Mouse (Mus musculus): Measurements from ENCODE around the gene Ccdc142. TPM values are rescaled to one million over a fixed set of nuclear protein-coding genes. Genes with fewer than 3 reads are reported as not detected.

Ccdc142 gene
- polyA plus RNA-seq, 1 experiment = 1.2 TPM

- Histone ChIP-seq H3K36me3 (ENCODE audit: control insufficient read depth, insufficient read depth) (no peaks in the 10 kb centered on the region), H3K4me3 (no peak overlapping the region), H3K79me2 (ENCODE audit: control insufficient read depth, insufficient read depth) (peaks cover 30% of the 10 kb centered on the region), H3K27me3 (ENCODE audit: control insufficient read depth, insufficient read depth, insufficient read length) (no peaks in the 10 kb centered on the region), H3K4me2 (ENCODE audit: low read depth) (peak overlapping the region; percentile 100), H3ac (ENCODE audit: control insufficient read depth, insufficient read length) (no peak overlapping the region)
- no peak for TF ChIP-seq CEBPB (IDR thresholded peaks at IDR 0.05; ENCODE audit: insufficient read depth, poor library complexity, severe bottlenecking)
- peak; percentile 1 for TF ChIP-seq POLR2A (IDR thresholded peaks at IDR 0.05; ENCODE audit: insufficient read length, low read depth)
Measured at GRCm38 (mm10) chr6:83118825-83119733, 17.7 kb downstream of the Ccdc142 start.

- no peak for TF ChIP-seq TCF3 (IDR thresholded peaks at IDR 0.05; ENCODE audit: insufficient read length, low read depth)
- peak; percentile 9 for TF ChIP-seq POLR2A (IDR thresholded peaks at IDR 0.05; ENCODE audit: insufficient read length, low read depth)
- no peak for TF ChIP-seq MYOD1 (IDR thresholded peaks at IDR 0.05; ENCODE audit: control insufficient read depth in 1 of 3, insufficient read length in 2 of 3, low read depth in 2 of 3)
- no peak for TF ChIP-seq CEBPB (IDR thresholded peaks at IDR 0.05; ENCODE audit: insufficient read depth, poor library complexity, severe bottlenecking)
- TF ChIP-seq MYOG (IDR thresholded peaks at IDR 0.05; ENCODE audit: control insufficient read depth in 1 of 3, insufficient read depth in 1 of 3, insufficient read length in 2 of 3, low read depth in 2 of 3) = no peak
- TF ChIP-seq MAX (IDR thresholded peaks at IDR 0.05; ENCODE audit: low read depth) = no peak
- peak; percentile 21 for TF ChIP-seq POLR2AphosphoS2 (IDR thresholded peaks at IDR 0.05; ENCODE audit: insufficient read length, low read depth)
- H3K4me2 ChIP-seq (ENCODE audit: low read depth) = peak overlapping the region; percentile 100
- H3K4me3 ChIP-seq = peak overlapping the region; percentile 59
- no peak overlapping the region for H3ac ChIP-seq (ENCODE audit: control insufficient read depth, insufficient read length)
- H3K79me2 ChIP-seq (ENCODE audit: control insufficient read depth, insufficient read depth) = peaks cover 30% of the 10 kb centered on the region
- H3K27me3 ChIP-seq (ENCODE audit: control insufficient read depth, insufficient read depth, insufficient read length) = no peaks in the 10 kb centered on the region
- H3K36me3 ChIP-seq (ENCODE audit: control insufficient read depth, insufficient read depth) = no peaks in the 10 kb centered on the region
Measured at GRCm38 (mm10) chr6:83119734-83120051, 18.3 kb downstream of the Ccdc142 start.

- peak within 1 kb of the TSS; percentile 29 for H3ac ChIP-seq (ENCODE audit: control insufficient read depth, insufficient read length)
- no peaks in the 10 kb centered on the region for H3K27me3 ChIP-seq (ENCODE audit: control insufficient read depth, insufficient read depth, insufficient read length)
- H3K4me2 ChIP-seq (ENCODE audit: low read depth) = peak within 1 kb of the TSS; percentile 100
- peaks cover 25% of the 10 kb centered on the region for H3K79me2 ChIP-seq (ENCODE audit: control insufficient read depth, insufficient read depth)
- H3K36me3 ChIP-seq (ENCODE audit: control insufficient read depth, insufficient read depth) = no peaks in the 10 kb centered on the region
- peak within 1 kb of the TSS; percentile 59 for H3K4me3 ChIP-seq
- TF ChIP-seq REST (IDR thresholded peaks at IDR 0.05; ENCODE audit: insufficient read depth, insufficient read length) = no peak
- TF ChIP-seq USF1 (IDR thresholded peaks at IDR 0.05; ENCODE audit: low read depth) = no peak
- peak; percentile 92 for TF ChIP-seq POLR2A (IDR thresholded peaks at IDR 0.05; ENCODE audit: insufficient read length, low read depth)
- no peak for TF ChIP-seq TCF3 (IDR thresholded peaks at IDR 0.05; ENCODE audit: insufficient read length, low read depth)
- TF ChIP-seq MAX (IDR thresholded peaks at IDR 0.05; ENCODE audit: low read depth) = no peak
- peak; percentile 97 for TF ChIP-seq POLR2AphosphoS2 (IDR thresholded peaks at IDR 0.05; ENCODE audit: insufficient read length, low read depth)
- TF ChIP-seq SRF (IDR thresholded peaks at IDR 0.05; ENCODE audit: control insufficient read depth, insufficient read length, low read depth) = no peak
- peak in 1 of 3 experiments; percentile 41 for TF ChIP-seq MYOG (IDR thresholded peaks at IDR 0.05; ENCODE audit: control insufficient read depth in 1 of 3, insufficient read depth in 1 of 3, insufficient read length in 2 of 3, low read depth in 2 of 3)
- TF ChIP-seq MYOD1 (IDR thresholded peaks at IDR 0.05; ENCODE audit: control insufficient read depth in 1 of 3, insufficient read length in 2 of 3, low read depth in 2 of 3) = peak in 1 of 3 experiments; percentile 12
Measured at GRCm38 (mm10) chr6:83120930-83121862, 19.8 kb downstream of the Ccdc142 start, which contains the start of gene Wbp1. Wbp1 (minus strand) TSS chr6:83121559.

- peak overlapping the region; percentile 29 for H3ac ChIP-seq (ENCODE audit: control insufficient read depth, insufficient read length)
- H3K79me2 ChIP-seq (ENCODE audit: control insufficient read depth, insufficient read depth) = peaks cover 16% of the 10 kb centered on the region
- H3K4me3 ChIP-seq = peak overlapping the region; percentile 59
- H3K27me3 ChIP-seq (ENCODE audit: control insufficient read depth, insufficient read depth, insufficient read length) = no peaks in the 10 kb centered on the region
- TF ChIP-seq POLR2A (IDR thresholded peaks at IDR 0.05; ENCODE audit: insufficient read length, low read depth) (no peak), REST (IDR thresholded peaks at IDR 0.05; ENCODE audit: insufficient read depth, insufficient read length) (no peak), MYOD1 (IDR thresholded peaks at IDR 0.05; ENCODE audit: control insufficient read depth in 1 of 3, insufficient read length in 2 of 3, low read depth in 2 of 3) (no peak), SRF (IDR thresholded peaks at IDR 0.05; ENCODE audit: control insufficient read depth, insufficient read length, low read depth) (no peak), MYOG (IDR thresholded peaks at IDR 0.05; ENCODE audit: control insufficient read depth in 1 of 3, insufficient read depth in 1 of 3, insufficient read length in 2 of 3, low read depth in 2 of 3) (no peak), MAX (IDR thresholded peaks at IDR 0.05; ENCODE audit: low read depth) (no peak), USF1 (IDR thresholded peaks at IDR 0.05; ENCODE audit: low read depth) (no peak), TCF3 (IDR thresholded peaks at IDR 0.05; ENCODE audit: insufficient read length, low read depth) (no peak), TCF12 (IDR thresholded peaks at IDR 0.05; ENCODE audit: insufficient read depth, poor library complexity, severe bottlenecking) (no peak)
- H3K4me2 ChIP-seq (ENCODE audit: low read depth) = peak overlapping the region; percentile 85
- H3K36me3 ChIP-seq (ENCODE audit: control insufficient read depth, insufficient read depth) = no peaks in the 10 kb centered on the region
Measured at GRCm38 (mm10) chr6:83121863-83122710, 20.7 kb downstream of the Ccdc142 start.
